ENCODE assay signal across 9 mouse cellular contexts in genomic region chr9:58555685-58556414, GRCm38 (mm10). TPM values are rescaled to one million over a fixed set of nuclear protein-coding genes. Genes with fewer than 3 reads are reported as not detected.
DNase-seq lines count a peak whose midpoint lies in the region; ATAC-seq and TF ChIP-seq lines count a peak whose summit lies in the region.
"Had no signal": no experiment of that assay in that cellular context is flagged by ENCODE, and none has a peak within 500 bp of the region (broad histone marks: within the 10 kb centered on the region; RNA-seq: fewer than 3 reads in every experiment).

No protein-coding gene starts in this region.

- peak overlapping the region; percentile 95 for H3K27ac ChIP-seq in heart, postnatal 0 days (ENCODE audit: low read depth)
- no peak overlapping the region for H3K27ac ChIP-seq in brown adipose tissue, adult 24 weeks (replicated peaks; ENCODE audit: low read depth, low read length)
- peak overlapping the region; percentile 97 for H3K27ac ChIP-seq in hindbrain, embryonic 15.5 days (replicated peaks)
- peak overlapping the region; percentile 99 for H3K27ac ChIP-seq in midbrain, embryonic 15.5 days

- ATAC-seq in heart, postnatal 0 days (ENCODE audit: insufficient read depth, low read depth), result no peak
- ATAC-seq in hindbrain, embryonic 15.5 days (ENCODE audit: low FRiP score, low read depth), result peak; percentile 70
- ATAC-seq in midbrain, embryonic 15.5 days (replicated peaks), result peak; percentile 9; the same call in 1 of the 2 replicates

- no peak for TF ChIP-seq EP300 in heart, postnatal 0 days (IDR thresholded peaks at IDR 0.05; ENCODE audit: low read depth)

- no peaks in the 10 kb centered on the region for H3K9me3 ChIP-seq in heart, postnatal 0 days (replicated peaks; ENCODE audit: control insufficient read depth, low read length)
- no peaks in the 10 kb centered on the region for H3K9me3 ChIP-seq in hindbrain, embryonic 15.5 days
- no peaks in the 10 kb centered on the region for H3K9me3 ChIP-seq in midbrain, embryonic 15.5 days

- no peaks in the 10 kb centered on the region for H3K36me3 ChIP-seq in heart, postnatal 0 days (replicated peaks; ENCODE audit: control insufficient read depth, insufficient read depth, low read length)
- H3K36me3 ChIP-seq in hindbrain, embryonic 15.5 days, result no peaks in the 10 kb centered on the region
- H3K36me3 ChIP-seq in midbrain, embryonic 15.5 days (replicated peaks), result no peaks in the 10 kb centered on the region

- peak overlapping the region; percentile 97; the same call in 1 of the 2 replicates for H3K9ac ChIP-seq in heart, postnatal 0 days (replicated peaks; ENCODE audit: low read depth, low read length)
- H3K9ac ChIP-seq in hindbrain, embryonic 15.5 days, result peak overlapping the region; percentile 94
- peak overlapping the region; percentile 95 for H3K9ac ChIP-seq in midbrain, embryonic 15.5 days

- 11% methylated on average over 9 of the region's 9 CpGs for WGBS in heart, postnatal 0 days
- 17% methylated on average over 9 of the region's 9 CpGs for WGBS in hindbrain, embryonic 15.5 days
- WGBS in midbrain, embryonic 15.5 days, result 9% methylated on average over 9 of the region's 9 CpGs

- no peak for TF ChIP-seq CTCF in heart, postnatal 0 days (IDR thresholded peaks at IDR 0.05; ENCODE audit: low read depth)

- H3K27me3 ChIP-seq in heart, postnatal 0 days (ENCODE audit: control insufficient read depth, insufficient read depth, low read length), result no peaks in the 10 kb centered on the region
- no peaks in the 10 kb centered on the region for H3K27me3 ChIP-seq in hindbrain, embryonic 15.5 days
- H3K27me3 ChIP-seq in midbrain, embryonic 15.5 days (replicated peaks), result no peaks in the 10 kb centered on the region
- H3K27me3 ChIP-seq: Patski had no signal

- H3K4me2 ChIP-seq in heart, postnatal 0 days (ENCODE audit: low read depth, low read length), result peak overlapping the region; percentile 95
- peak overlapping the region; percentile 77 for H3K4me2 ChIP-seq in hindbrain, embryonic 15.5 days
- H3K4me2 ChIP-seq in midbrain, embryonic 15.5 days, result peak overlapping the region; percentile 85

- H3K4me1 ChIP-seq in heart, postnatal 0 days (ENCODE audit: control insufficient read depth, insufficient read depth), result peaks cover 16% of the 10 kb centered on the region
- H3K4me1 ChIP-seq in brown adipose tissue, adult 24 weeks (ENCODE audit: control insufficient read depth, insufficient read depth, insufficient read length, low read length), result peaks cover 7% of the 10 kb centered on the region
- H3K4me1 ChIP-seq in hindbrain, embryonic 15.5 days (replicated peaks), result peaks cover 28% of the 10 kb centered on the region
- peaks cover 35% of the 10 kb centered on the region for H3K4me1 ChIP-seq in midbrain, embryonic 15.5 days

- H3K4me3 ChIP-seq in heart, postnatal 0 days (ENCODE audit: low read depth, low read length), result peak overlapping the region; percentile 94
- H3K4me3 ChIP-seq in brown adipose tissue, adult 24 weeks (ENCODE audit: insufficient read depth, low read depth, low read length), result peak overlapping the region; percentile 77
- H3K4me3 ChIP-seq in hindbrain, embryonic 15.5 days, result peak overlapping the region; percentile 67
- H3K4me3 ChIP-seq in midbrain, embryonic 15.5 days, result peak overlapping the region; percentile 91

- no peak for DNase-seq in heart, postnatal 0 days (ENCODE audit: low spot score)
- no peak for DNase-seq in heart, adult 18-20 months
- DNase-seq in urinary bladder, postnatal 36 days (ENCODE audit: low spot score in 2 of 2), result no peak
- DNase-seq in Muller cell, postnatal 12 days (ENCODE audit: inconsistent ontology term), result no peak
- no peak for DNase-seq in right cerebral cortex, postnatal 4 days

RNA-seq across cellular contexts. Expression of gene Cd276, which starts 0.6 kb away (rescaled TPM):
- total RNA-seq in heart, postnatal 0 days (2014; rRNA removed; ENCODE audit: low replicate concordance), result 14.2 and 27.6 TPM in 2 replicates
- 13.1 and 14.5 TPM in 2 replicates for polyA plus RNA-seq in heart, postnatal 0 days (2015; fragmentation: Nextera tagmentation; extraction: Ambion mirVana)
- 1 to 10 TPM; 5.9 to 8.3 TPM for total RNA-seq in heart, adult 18-20 months (2021)
- 0.29 TPM in 1 of 2 replicates, not detected in the other for polyA plus RNA-seq in brown adipose tissue, adult 24 weeks (2012; ENCODE audit: insufficient read depth, insufficient read length, missing spikeins)
- 29.9 and 33.8 TPM in 2 replicates for polyA plus RNA-seq in hindbrain, embryonic 15.5 days (2015; fragmentation: Nextera tagmentation; extraction: Ambion mirVana)
- 33.2 and 35.1 TPM in 2 replicates for polyA plus RNA-seq in midbrain, embryonic 15.5 days (2015; fragmentation: Nextera tagmentation; extraction: Ambion mirVana)

RNA-seq across cellular contexts. Expression of gene Nptn, which starts 26.2 kb away (rescaled TPM):
- 234 and 402 TPM in 2 replicates for total RNA-seq in heart, postnatal 0 days (2014; rRNA removed; ENCODE audit: low replicate concordance)
- polyA plus RNA-seq in heart, postnatal 0 days (2015; fragmentation: Nextera tagmentation; extraction: Ambion mirVana), result 96.5 and 101 TPM in 2 replicates
- total RNA-seq in heart, adult 18-20 months (2021), result 100 to 1,000 TPM; 113 to 123 TPM
- polyA plus RNA-seq in brown adipose tissue, adult 24 weeks (2012; ENCODE audit: insufficient read depth, insufficient read length, missing spikeins), result 124 and 127 TPM in 2 replicates
- 185 and 190 TPM in 2 replicates for polyA plus RNA-seq in hindbrain, embryonic 15.5 days (2015; fragmentation: Nextera tagmentation; extraction: Ambion mirVana)
- polyA plus RNA-seq in midbrain, embryonic 15.5 days (2015; fragmentation: Nextera tagmentation; extraction: Ambion mirVana), result 144 and 149 TPM in 2 replicates

Comparison
In these comparisons a context has a peak if more than half of its experiments do, and no peak if none do; other contexts are left out.
1. RNA of gene Cd276, which starts 0.6 kb away (polyA plus RNA-seq): 33.2 to 35.1 TPM in midbrain, embryonic 15.5 days, 29.9 to 33.8 TPM in hindbrain, embryonic 15.5 days and 13.1 to 14.5 TPM in heart, postnatal 0 days; 0.29 TPM in brown adipose tissue, adult 24 weeks; every median in the first group is over 10 times any median in the second.
2. Peak in every context shown above with its lines, with median percentiles within 50 percentile points of each other: H3K4me2 ChIP-seq, H3K4me3 ChIP-seq and H3K9ac ChIP-seq.